Mouse (Mus musculus) Patski (cell line): ENCODE data around the gene Haus2. TPM values are rescaled to one million over a fixed set of nuclear protein-coding genes. Genes with fewer than 3 reads are reported as not detected.
A peak's percentile ranks its signal among the peaks of the same experiment; 100 is the strongest.
"Not testable (repeated sequence)": the region's sequence is repeated elsewhere in the genome, so short reads cannot be mapped to it uniquely, and the experiment has no call there.

ENCODE experiments used
- ATAC-seq: fragments of 100-300 bp; one replicate; pipeline ENCODE4 v1.8.0; 2021
- CTCF ChIA-PET: fragments of 350-600 bp; sonication (Branson Sonifier 250); formaldehyde crosslinking; loops from one replicate; lab custom pipeline; 2022; ENCODE audit warnings: inconsistent platforms; lab: Charles Lee
- POLR2A ChIA-PET: fragments of 350-600 bp; sonication (Branson Sonifier 250); formaldehyde crosslinking; loops from one replicate; lab custom pipeline; 2022; ENCODE audit warnings: antibody characterized with exemption, inconsistent platforms; lab: Charles Lee
- DNase-seq: peaks from one replicate; pipeline ENCODE4 v3.0.0-alpha.2; 2011; ENCODE audit warnings: low read depth, low spot score
- H3K27me3 ChIP-seq: fragments of 371-371 bp; one replicate; pipeline ENCODE4 v1.5.1; 2021
- CTCF ChIP-seq: fragments of 100-300 bp; IDR thresholded peaks from one replicate; pipeline ENCODE4 v1.5.1; 2021
- in situ Hi-C: fragments of 300-500 bp; cut with MboI; formaldehyde crosslinking; loops from 3 replicates; pipeline ENCODE4 v1.11.1; 2018; ENCODE audit warnings: low pct_unique_long_range_greater_than_20kb, mixed read lengths
- polyA plus RNA-seq: library from polyadenylated mRNA; unstranded; gene quantifications from one replicate; pipeline ENCODE4 v1.2.3, GENCODE M21; 2021

Gene Haus2
- polyA plus RNA-seq, 1 experiment from 2014 or later = 13.4 TPM

DNA sequence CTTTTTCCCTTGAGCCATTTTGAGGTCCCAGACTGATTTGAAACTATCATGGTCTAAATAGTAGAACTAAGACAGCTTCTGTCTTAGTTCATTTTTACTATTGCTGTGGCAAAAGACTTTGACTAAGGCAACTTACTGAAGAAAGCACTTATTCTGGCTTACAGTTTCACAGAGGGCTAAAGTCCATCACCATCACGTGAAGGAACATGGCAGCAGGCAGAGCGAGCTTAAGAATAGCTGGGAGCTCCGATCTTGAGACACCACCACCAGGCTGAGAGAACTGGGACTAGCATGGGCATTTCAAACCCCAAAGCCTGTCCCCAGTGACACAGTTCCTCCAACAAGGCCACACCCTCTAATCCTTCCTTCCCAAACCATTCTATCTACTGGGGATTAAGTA, 38.1 kb upstream of the Haus2 start:
- ChIA-PET CTCF (interaction anchor here (1.5 kb wide), 1 partner anchor 38 kb away, joined by 3 read pairs; no protein-coding TSS in a partner anchor), POLR2A (interaction anchor here (0.6 kb wide), 1 partner anchor 165 kb away, joined by 9 read pairs; no protein-coding TSS in a partner anchor)
- DNase-seq (no peak), ATAC-seq (no peak)
- no peak for TF ChIP-seq CTCF
- in situ Hi-C loops = no loop called here
- no peaks in the 10 kb centered on the region for H3K27me3 ChIP-seq

DNA sequence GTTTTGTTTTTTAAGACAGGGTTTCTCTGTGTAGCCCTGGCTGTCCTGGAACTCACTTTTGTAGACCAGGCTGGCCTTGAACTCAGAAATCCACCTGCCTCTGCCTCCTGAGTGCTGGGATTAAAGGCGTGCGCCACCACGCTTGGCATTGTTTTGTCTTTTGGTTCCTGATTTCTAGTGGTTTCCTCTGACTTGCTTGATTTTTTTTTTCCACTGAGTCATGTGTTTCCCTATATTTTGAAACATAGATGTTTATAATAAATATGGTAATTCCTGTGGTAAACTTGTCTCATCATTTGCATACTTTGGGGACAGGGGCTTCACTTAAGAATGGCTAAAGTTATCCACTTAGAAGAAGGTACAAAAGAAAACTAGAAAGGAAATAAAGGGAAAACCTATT, 37.0 kb upstream of the Haus2 start:
- DNase-seq, ATAC-seq, in situ Hi-C loops, POLR2A ChIA-PET, H3K27me3 ChIP-seq: not testable (repeated sequence)
- CTCF ChIA-PET = interaction anchor here (1.5 kb wide), 1 partner anchor 36 kb away, joined by 3 read pairs; no protein-coding TSS in a partner anchor

DNA sequence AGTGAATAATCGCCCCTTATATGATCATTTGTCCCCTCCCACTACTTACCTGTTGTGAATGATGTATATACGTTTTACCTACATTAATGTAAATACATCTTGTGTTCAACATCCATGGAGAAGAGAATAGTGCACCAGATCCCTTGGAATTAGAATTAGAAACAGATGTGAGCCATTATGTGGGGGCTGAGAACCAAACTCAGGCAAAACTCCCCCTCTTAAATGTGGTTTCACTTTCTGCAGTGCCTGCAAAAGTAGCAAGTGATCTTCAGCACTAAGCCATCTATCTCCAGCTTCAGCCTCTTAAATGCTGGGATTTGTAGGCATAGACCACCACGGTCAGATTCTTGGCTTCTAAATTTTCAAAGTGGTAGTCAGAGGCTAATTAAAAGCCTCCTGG, 34.1 kb upstream of the Haus2 start:
- no peaks in the 10 kb centered on the region for H3K27me3 ChIP-seq
- in situ Hi-C loops = no loop called here
- ChIA-PET CTCF (no interaction called here), POLR2A (no interaction called here)
- DNase-seq (no peak), ATAC-seq (no peak)
- TF ChIP-seq CTCF = no peak

DNA sequence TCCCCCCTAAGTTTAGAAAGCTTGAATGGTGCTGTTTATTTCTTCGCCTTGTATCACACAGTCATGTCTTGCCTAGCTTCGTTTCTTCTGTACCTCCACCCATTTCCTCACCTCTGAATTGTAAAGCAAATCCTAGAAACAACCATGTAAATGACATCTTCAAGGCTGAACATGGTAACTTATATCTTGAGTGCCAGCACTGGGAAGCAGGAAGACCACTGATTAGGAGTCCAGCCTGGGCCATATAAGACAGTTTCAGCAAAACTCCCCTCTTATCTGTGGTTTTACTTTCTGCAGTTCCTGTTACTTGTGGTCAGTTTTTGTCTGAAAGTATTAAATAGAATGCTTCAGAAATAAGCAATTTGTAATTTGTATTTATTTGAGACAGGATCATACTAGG, 33.2 kb upstream of the Haus2 start:
- TF ChIP-seq CTCF = no peak
- CTCF ChIA-PET = no interaction called here
- POLR2A ChIA-PET = no interaction called here
- in situ Hi-C loops = no loop called here
- no peak for DNase-seq
- no peak for ATAC-seq
- no peaks in the 10 kb centered on the region for H3K27me3 ChIP-seq

DNA sequence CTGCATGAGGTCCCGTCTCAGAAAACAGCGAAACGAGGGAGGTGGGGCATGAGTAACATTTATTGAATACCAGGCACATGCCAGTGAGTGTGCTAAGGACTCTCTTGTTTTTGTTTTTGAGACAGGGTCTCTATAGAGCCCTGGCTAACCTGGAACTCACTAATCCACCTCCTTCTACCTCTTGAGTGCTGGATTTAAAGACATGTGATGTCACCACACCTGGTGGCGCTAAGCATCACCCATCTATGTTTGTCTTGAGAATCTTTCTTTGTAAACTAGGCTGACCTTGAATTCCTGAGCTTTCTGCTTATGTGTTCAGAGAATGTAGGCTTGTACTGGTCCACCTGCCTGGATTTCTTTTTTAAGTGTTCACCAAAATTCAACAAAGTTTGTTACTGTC, 31.4 kb upstream of the Haus2 start:
- ATAC-seq = no peak
- POLR2A ChIA-PET = no interaction called here
- H3K27me3 ChIP-seq = no peaks in the 10 kb centered on the region
- no peak for TF ChIP-seq CTCF
- in situ Hi-C loops = no loop called here
- CTCF ChIA-PET = no interaction called here
- no peak for DNase-seq

DNA sequence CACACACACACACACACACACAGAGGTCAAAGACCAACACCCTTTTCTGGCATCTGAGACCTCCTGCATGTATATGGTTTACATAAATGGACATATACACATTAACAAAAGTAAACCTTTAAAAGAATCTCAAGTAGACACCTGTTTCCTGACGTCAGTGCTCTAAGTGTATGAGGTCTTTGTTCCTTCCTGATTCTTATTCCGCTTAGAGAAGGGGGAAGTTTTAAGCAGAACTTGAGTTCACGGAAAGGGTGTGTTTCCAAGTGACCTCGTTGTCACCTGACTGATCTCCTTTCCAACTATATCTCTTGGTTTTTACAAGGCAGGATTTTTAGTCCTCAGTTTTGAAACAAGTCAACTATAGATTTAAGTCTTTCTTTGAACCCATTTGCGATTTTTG, 30.9 kb upstream of the Haus2 start:
- CTCF ChIA-PET = no interaction called here
- no peak for DNase-seq
- in situ Hi-C loops = no loop called here
- H3K27me3 ChIP-seq = no peaks in the 10 kb centered on the region
- no peak for ATAC-seq
- no peak for TF ChIP-seq CTCF
- POLR2A ChIA-PET = no interaction called here

DNA sequence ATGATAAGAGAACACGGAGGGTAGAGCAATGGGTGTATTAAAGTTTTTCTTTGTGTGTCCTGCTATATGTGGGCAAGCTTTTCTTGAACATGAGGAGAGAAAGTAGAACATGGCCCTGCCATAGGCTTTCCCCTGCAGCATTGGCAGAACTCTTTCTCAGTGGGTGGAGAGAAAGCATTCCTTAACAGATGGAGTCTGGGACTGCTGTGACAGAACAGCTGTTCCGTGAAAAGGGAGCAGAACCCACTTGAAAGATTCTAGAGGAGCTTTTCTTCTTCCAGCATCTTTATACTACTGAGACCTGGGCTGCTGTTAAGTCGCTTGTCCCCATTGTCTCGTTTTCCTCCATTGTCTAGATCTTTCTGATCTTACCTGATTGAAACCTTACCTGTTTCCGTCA, 19.4 kb upstream of the Haus2 start:
- H3K27me3 ChIP-seq = no peaks in the 10 kb centered on the region
- POLR2A ChIA-PET = no interaction called here
- ATAC-seq = no peak
- in situ Hi-C loops = no loop called here
- DNase-seq = no peak
- no peak for TF ChIP-seq CTCF
- CTCF ChIA-PET = interaction anchor here (1.9 kb wide), 1 partner anchor 13 kb away, joined by 5 read pairs; no protein-coding TSS in a partner anchor

DNA sequence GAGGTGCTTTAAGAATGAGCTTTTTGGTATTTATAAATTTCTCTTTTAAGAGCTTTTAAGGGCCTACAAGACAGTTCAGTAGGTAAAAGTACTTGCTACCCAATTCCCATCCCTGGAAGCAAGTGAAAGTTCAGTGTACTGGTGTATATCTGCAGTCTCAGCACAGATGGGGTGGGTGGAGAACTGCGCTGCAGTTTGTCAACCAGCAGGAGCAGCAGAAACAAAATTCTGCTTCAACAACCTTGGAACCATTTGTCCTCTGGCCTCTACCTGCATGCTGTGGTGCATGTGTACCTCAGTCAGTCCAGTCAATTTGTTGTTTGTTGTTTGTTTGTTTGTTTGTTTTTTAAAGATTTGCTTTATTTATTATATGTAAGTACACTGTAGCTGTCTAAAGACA, 17.0 kb upstream of the Haus2 start:
- ATAC-seq = no peak
- in situ Hi-C loops = no loop called here
- no peaks in the 10 kb centered on the region for H3K27me3 ChIP-seq
- no peak for DNase-seq
- TF ChIP-seq CTCF = no peak
- ChIA-PET POLR2A (interaction anchor here (0.6 kb wide), 1 partner anchor 34 kb away, joined by 4 read pairs; no protein-coding TSS in a partner anchor), CTCF (interaction anchor here (1.2 to 1.3 kb wide), 2 partner anchors 14 to 16 kb away, joined by 3 to 5 read pairs; partner anchors contain the start of gene Haus2)

DNA sequence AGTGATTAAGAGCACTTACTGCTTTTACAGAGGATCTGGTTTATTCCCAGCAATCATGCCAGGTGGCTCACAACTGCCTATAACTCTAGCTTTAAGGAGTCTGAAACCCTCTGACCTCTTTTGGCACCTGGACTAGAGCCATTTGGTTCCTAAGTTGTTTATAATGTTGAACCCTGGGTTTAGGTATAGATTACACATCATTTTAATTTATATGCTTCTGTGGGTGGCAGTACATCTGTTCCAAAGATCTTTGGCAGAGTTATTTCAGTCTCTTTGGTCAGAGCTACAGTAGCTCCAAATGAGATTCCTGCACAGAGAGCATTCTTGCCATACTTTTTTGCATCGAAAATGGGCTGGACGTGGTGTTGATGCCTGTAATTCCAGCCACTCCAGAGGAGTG, 11.4 kb upstream of the Haus2 start:
- ChIA-PET CTCF (no interaction called here), POLR2A (no interaction called here)
- no peak for ATAC-seq
- in situ Hi-C loops = no loop called here
- no peak for DNase-seq
- no peak for TF ChIP-seq CTCF
- H3K27me3 ChIP-seq = no peaks in the 10 kb centered on the region

DNA sequence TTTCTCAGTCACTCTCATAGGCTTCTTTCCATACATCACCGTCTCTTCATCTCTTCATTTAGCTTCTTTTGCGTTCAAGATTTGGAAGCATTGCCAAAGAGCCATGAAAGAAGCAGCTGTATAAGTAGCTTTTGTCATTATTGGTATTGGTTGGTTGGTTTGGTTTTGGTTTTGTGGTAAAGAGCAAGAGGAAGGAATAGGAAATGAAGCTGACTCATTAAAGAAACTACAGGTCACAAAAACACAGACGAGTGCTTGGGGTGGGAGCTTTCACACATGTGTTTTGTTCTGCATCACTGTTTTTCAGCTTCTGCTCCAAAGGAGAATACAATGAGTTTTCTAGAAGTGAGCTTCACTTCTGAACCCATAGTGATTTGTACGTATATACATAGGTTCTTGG, 9.7 kb upstream of the Haus2 start:
- ChIA-PET POLR2A (interaction anchor here (0.7 to 1.3 kb wide), 2 partner anchors 10 to 515 kb away, joined by 3 read pairs; partner anchors contain the start of genes Haus2 and Lrrc57), CTCF (no interaction called here)
- DNase-seq = no peak
- in situ Hi-C loops = no loop called here
- no peak for ATAC-seq
- H3K27me3 ChIP-seq = no peaks in the 10 kb centered on the region
- no peak for TF ChIP-seq CTCF

DNA sequence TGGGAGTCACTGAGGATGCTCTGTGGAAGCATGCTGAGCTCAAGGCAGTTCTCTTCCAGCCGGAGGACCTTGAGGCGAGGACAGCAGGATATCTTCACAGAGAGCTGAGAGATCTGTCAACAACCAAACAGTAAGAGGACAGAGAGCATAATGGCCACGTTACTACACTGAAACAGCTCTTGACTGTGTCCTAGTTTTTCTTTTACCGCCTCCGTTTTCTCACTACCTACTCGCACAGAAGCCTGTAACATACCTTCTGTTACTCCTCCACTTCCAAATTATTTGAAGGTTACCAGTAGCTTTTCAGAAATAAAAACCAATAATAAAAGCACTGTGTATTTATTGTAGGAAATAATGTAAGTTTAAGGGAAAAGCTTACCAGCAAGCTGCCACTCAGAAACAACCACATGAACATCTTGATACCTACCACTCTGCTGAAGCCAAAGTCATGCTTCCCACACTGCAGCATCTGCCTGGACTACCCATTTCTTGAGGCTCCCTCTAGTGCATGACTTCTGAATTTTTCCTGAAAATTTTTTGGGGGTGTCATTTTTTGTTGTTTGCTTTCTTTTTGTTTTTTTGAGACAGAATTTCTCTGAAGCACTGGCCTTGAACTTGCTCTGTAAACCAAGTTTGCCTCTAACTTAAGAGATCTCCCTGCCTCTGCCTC, 3.0 kb upstream of the Haus2 start:
- ATAC-seq (no peak), DNase-seq (no peak)
- ChIA-PET CTCF (interaction anchor here (0.8 kb wide), 1 partner anchor 14 kb away, joined by 5 read pairs; no protein-coding TSS in a partner anchor), POLR2A (no interaction called here)
- in situ Hi-C loops = no loop called here
- peak; percentile 55 for TF ChIP-seq CTCF
- no peaks in the 10 kb centered on the region for H3K27me3 ChIP-seq
